Mouse (Mus musculus): ENCODE results near the gene Mical1. TPM values are rescaled to one million over a fixed set of nuclear protein-coding genes. Genes with fewer than 3 reads are reported as not detected.

Gene Mical1
- total and polyA plus RNA-seq, 3 experiments: 23.0 to 67.4 (median 36.3) TPM

- Histone ChIP-seq H3K9ac (ENCODE audit: insufficient read depth, low read depth) (peak overlapping the region; percentile 95), H3K36me3 (replicated peaks in 1 of 2; ENCODE audit: control insufficient read depth in 1 of 2, insufficient read depth in 1 of 2, low read length in 1 of 2) (peaks cover 27 to 45% of the 10 kb centered on the region in 2 experiments), H3K4me3 (replicated peaks in 1 of 3; ENCODE audit: low read depth in 2 of 3, low read length in 2 of 3, poor library complexity in 1 of 3) (peak overlapping the region; percentile 77 to 90 (median 85)), H3K79me2 (replicated peaks; ENCODE audit: control insufficient read depth, extremely low read depth, insufficient read depth, poor library complexity, severe bottlenecking) (peaks cover 23% of the 10 kb centered on the region), H3K4me2 (ENCODE audit: insufficient read depth, low read depth, poor library complexity, severe bottlenecking) (peak overlapping the region; percentile 87), H3K27me3 (replicated peaks) (no peaks in the 10 kb centered on the region), H3K27ac (ENCODE audit: insufficient read depth, low read depth) (no peak overlapping the region), H3K4me1 (ENCODE audit: control insufficient read depth in 1 of 2, insufficient read depth in 2 of 2) (peaks cover 14 to 40% of the 10 kb centered on the region in 2 experiments), H3K9me3 (replicated peaks; ENCODE audit: low read length) (no peaks in the 10 kb centered on the region)
- TF ChIP-seq ZNF384 (IDR thresholded peaks at IDR 0.05; ENCODE audit: low read depth, low read length) (peak; percentile 38; the same call in 1 of the 2 replicates), E2F4 (IDR thresholded peaks at IDR 0.05; ENCODE audit: insufficient replicate concordance, low read depth, low read length) (no peak)
- no peak for DNase-seq (ENCODE audit: extremely low read depth)
- dilution Hi-C loops (cut with MboI; ENCODE audit: extremely low pct_ligation_motif_present, extremely low pct_unique_long_range_greater_than_20kb, low sequenced_read_pairs) (no loop called here), in situ Hi-C loops (cut with MboI; ENCODE audit: low pct_ligation_motif_present, low pct_unique_long_range_greater_than_20kb, low sequenced_read_pairs) (no loop called here)
Measured at GRCm38 (mm10) chr10:41450780-41451522, 25.2 kb upstream of the Mical1 start.

- in situ Hi-C loops (cut with MboI; ENCODE audit: low pct_ligation_motif_present, low pct_unique_long_range_greater_than_20kb, low sequenced_read_pairs): no loop called here
- Histone ChIP-seq H3K9ac (ENCODE audit: insufficient read depth, low read depth) (no peak overlapping the region), H3K27ac (ENCODE audit: insufficient read depth, low read depth) (no peak overlapping the region), H3K36me3 (replicated peaks in 1 of 2; ENCODE audit: control insufficient read depth in 1 of 2, insufficient read depth in 1 of 2, low read length in 1 of 2) (peaks cover 34 to 52% of the 10 kb centered on the region in 2 experiments), H3K4me2 (ENCODE audit: insufficient read depth, low read depth, poor library complexity, severe bottlenecking) (peak overlapping the region; percentile 87), H3K79me2 (replicated peaks; ENCODE audit: control insufficient read depth, extremely low read depth, insufficient read depth, poor library complexity, severe bottlenecking) (peaks cover 23% of the 10 kb centered on the region), H3K27me3 (replicated peaks) (no peaks in the 10 kb centered on the region), H3K9me3 (replicated peaks; ENCODE audit: low read length) (no peaks in the 10 kb centered on the region), H3K4me1 (ENCODE audit: control insufficient read depth in 1 of 2, insufficient read depth in 2 of 2) (peaks cover 14 to 40% of the 10 kb centered on the region in 2 experiments), H3K4me3 (replicated peaks in 1 of 3; ENCODE audit: low read depth in 2 of 3, low read length in 2 of 3, poor library complexity in 1 of 3) (no peak overlapping the region)
- TF ChIP-seq NRF1 (IDR thresholded peaks at IDR 0.05; ENCODE audit: low read depth, low read length): no peak
- no peak for TF ChIP-seq ZMIZ1 (IDR thresholded peaks at IDR 0.05; ENCODE audit: low read depth, low read length)
- TF ChIP-seq RCOR1 (conservative IDR thresholded peaks at IDR 0.05; ENCODE audit: low read depth, low read length): no peak
- no peak for TF ChIP-seq E2F4 (IDR thresholded peaks at IDR 0.05; ENCODE audit: insufficient replicate concordance, low read depth, low read length)
- no peak for TF ChIP-seq MYC (IDR thresholded peaks at IDR 0.05; ENCODE audit: low read depth, low read length)
- TF ChIP-seq PAX5 (IDR thresholded peaks at IDR 0.05; ENCODE audit: low read length): no peak
- no peak for TF ChIP-seq CHD2 (IDR thresholded peaks at IDR 0.05; ENCODE audit: low read length)
- no peak for TF ChIP-seq ZC3H11A (IDR thresholded peaks at IDR 0.05; ENCODE audit: low read depth, low read length)
- no peak for TF ChIP-seq MAFK (IDR thresholded peaks at IDR 0.05; ENCODE audit: insufficient replicate concordance, low read length)
- no peak for TF ChIP-seq POLR2A (IDR thresholded peaks at IDR 0.05; ENCODE audit: low read depth, low read length)
- DNase-seq (ENCODE audit: extremely low read depth): no peak
- dilution Hi-C loops (cut with MboI; ENCODE audit: extremely low pct_ligation_motif_present, extremely low pct_unique_long_range_greater_than_20kb, low sequenced_read_pairs): no loop called here
Measured at GRCm38 (mm10) chr10:41451656-41452055, 24.5 kb upstream of the Mical1 start.

- Histone ChIP-seq H3K4me1 (ENCODE audit: control insufficient read depth in 1 of 2, insufficient read depth in 2 of 2) (peaks cover 14 to 40% of the 10 kb centered on the region in 2 experiments), H3K27me3 (replicated peaks) (no peaks in the 10 kb centered on the region), H3K36me3 (replicated peaks in 1 of 2; ENCODE audit: control insufficient read depth in 1 of 2, insufficient read depth in 1 of 2, low read length in 1 of 2) (peaks cover 36 to 59% of the 10 kb centered on the region in 2 experiments), H3K79me2 (replicated peaks; ENCODE audit: control insufficient read depth, extremely low read depth, insufficient read depth, poor library complexity, severe bottlenecking) (peaks cover 23% of the 10 kb centered on the region), H3K4me3 (replicated peaks in 1 of 3; ENCODE audit: low read depth in 2 of 3, low read length in 2 of 3, poor library complexity in 1 of 3) (no peak overlapping the region), H3K27ac (ENCODE audit: insufficient read depth, low read depth) (no peak overlapping the region), H3K9ac (ENCODE audit: insufficient read depth, low read depth) (no peak overlapping the region), H3K9me3 (replicated peaks; ENCODE audit: low read length) (no peaks in the 10 kb centered on the region), H3K4me2 (ENCODE audit: insufficient read depth, low read depth, poor library complexity, severe bottlenecking) (no peak overlapping the region)
- TF ChIP-seq IRF4 (IDR thresholded peaks at IDR 0.05; ENCODE audit: low read depth, low read length) (no peak), ZC3H11A (IDR thresholded peaks at IDR 0.05; ENCODE audit: low read depth, low read length) (no peak), JUN (IDR thresholded peaks at IDR 0.05; ENCODE audit: insufficient read depth, low read depth, low read length) (no peak), JUND (conservative IDR thresholded peaks at IDR 0.05; ENCODE audit: low read depth, low read length) (no peak), UBTF (IDR thresholded peaks at IDR 0.05; ENCODE audit: low read depth, low read length) (no peak), TCF12 (IDR thresholded peaks at IDR 0.05; ENCODE audit: low read depth, low read length) (no peak), NRF1 (IDR thresholded peaks at IDR 0.05; ENCODE audit: low read depth, low read length) (no peak), RCOR1 (conservative IDR thresholded peaks at IDR 0.05; ENCODE audit: low read depth, low read length) (no peak), ETS1 (conservative IDR thresholded peaks at IDR 0.05; ENCODE audit: low read depth, low read length) (no peak), POLR2AphosphoS2 (IDR thresholded peaks at IDR 0.05; ENCODE audit: low read depth, low read length) (no peak), TBP (conservative IDR thresholded peaks at IDR 0.05; ENCODE audit: low read depth, low read length) (no peak), SMC3 (IDR thresholded peaks at IDR 0.05; ENCODE audit: low read depth, low read length) (no peak), PAX5 (IDR thresholded peaks at IDR 0.05; ENCODE audit: low read length) (no peak), SIN3A (IDR thresholded peaks at IDR 0.05; ENCODE audit: low read length) (no peak), ZMIZ1 (IDR thresholded peaks at IDR 0.05; ENCODE audit: low read depth, low read length) (no peak)
- DNase-seq (ENCODE audit: extremely low read depth): no peak
- in situ Hi-C loops (cut with MboI; ENCODE audit: low pct_ligation_motif_present, low pct_unique_long_range_greater_than_20kb, low sequenced_read_pairs): no loop called here
- dilution Hi-C loops (cut with MboI; ENCODE audit: extremely low pct_ligation_motif_present, extremely low pct_unique_long_range_greater_than_20kb, low sequenced_read_pairs): no loop called here
Measured at GRCm38 (mm10) chr10:41452791-41453190, 23.3 kb upstream of the Mical1 start.

Data from CH12.LX (cell line).